Mouse (Mus musculus) neural tube, embryonic 10.5 days (tissue): Measurements from ENCODE around the gene Soga3.

ENCODE experiments used
- DNase-seq: peaks from one replicate; pipeline ENCODE4 v3.0.0-alpha.2; 2017; ENCODE audit warnings: low spot score; ENCODE audit errors: extremely low spot score

The Soga3 gene

GRCm38 (mm10) chr10:29206730-29207129 is 63.1 kb downstream of the Soga3 start:
- DNase-seq, result no peak

- DNase-seq, result no peak
Observed at GRCm38 (mm10) chr10:29208735-29209134, 65.1 kb downstream of the Soga3 start.

GRCm38 (mm10) chr10:29211453-29211852 is 67.8 kb downstream of the Soga3 start, which contains the start of gene 9330159F19Rik:
TSS of gene 9330159F19Rik (plus strand) at chr10:29211606.
- peak; percentile 45 for DNase-seq

GRCm38 (mm10) chr10:29213534-29214100 is 70.0 kb downstream of the Soga3 start:
- DNase-seq, result no peak

GRCm38 (mm10) chr10:29216957-29217356 is 73.3 kb downstream of the Soga3 start:
- DNase-seq, result no peak

GRCm38 (mm10) chr10:29217451-29217850 is 73.8 kb downstream of the Soga3 start:
- no peak for DNase-seq

GRCm38 (mm10) chr10:29225329-29225728 is 81.7 kb downstream of the Soga3 start:
- DNase-seq, result no peak

GRCm38 (mm10) chr10:29231208-29231607 is 87.6 kb downstream of the Soga3 start:
- no peak for DNase-seq
